Mouse (Mus musculus): ENCODE results near the gene Ppm1j.

GRCm38 (mm10) chr3:104800681-104801080 lies 19.8 kb downstream of the Ppm1j start:
- no peak for TF ChIP-seq CTCF (IDR thresholded peaks at IDR 0.05)
- TF ChIP-seq POLR2A (IDR thresholded peaks at IDR 0.05; ENCODE audit: insufficient read depth, low read depth, low read length): no peak
- no peak for TF ChIP-seq EP300 (IDR thresholded peaks at IDR 0.05; ENCODE audit: insufficient read depth, low read depth, low read length)

Data from heart, adult 2 months (tissue).